Mouse (Mus musculus): Measurements from ENCODE around the gene Ankrd44. TPM values are rescaled to one million over a fixed set of nuclear protein-coding genes. Genes with fewer than 3 reads are reported as not detected.

Gene Ankrd44
- polyA plus RNA-seq, 1 experiment: 3.7 TPM

DNA sequence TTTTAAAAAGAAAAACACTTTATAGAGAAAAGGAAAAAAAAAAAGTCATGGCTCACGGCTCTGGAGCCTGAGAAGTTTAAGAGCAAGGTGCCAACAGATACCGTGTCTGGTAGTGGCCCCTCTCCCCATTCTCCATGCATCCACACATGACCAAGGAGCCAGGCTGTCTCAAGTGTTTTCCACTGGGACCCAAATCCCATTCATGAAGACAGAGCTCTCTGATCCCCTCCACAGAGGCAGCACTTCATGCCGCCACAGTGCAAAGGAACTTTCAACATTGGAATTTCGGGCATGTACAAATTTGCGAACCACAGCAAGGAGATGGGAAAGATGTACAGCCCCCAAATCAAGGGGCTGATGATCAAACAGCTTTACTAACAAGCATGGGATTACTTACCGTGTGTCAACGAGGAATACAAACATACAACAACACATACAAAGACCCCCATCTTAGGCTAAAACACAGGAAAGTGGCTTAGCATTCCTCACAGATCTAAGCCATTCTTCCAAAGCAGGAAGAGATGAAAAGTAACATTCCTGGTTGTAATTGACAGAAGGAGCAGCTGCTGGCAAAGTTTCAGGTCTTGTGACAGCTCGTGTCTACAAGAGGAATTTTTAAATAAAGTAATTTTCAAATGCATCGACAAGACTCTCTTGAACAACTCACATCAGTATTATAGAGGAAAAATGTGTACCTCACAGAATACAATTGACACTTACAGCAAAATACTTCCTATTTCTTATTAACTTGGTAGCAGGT, 53.1 kb downstream of the Ankrd44 start:
- no peaks in the 10 kb centered on the region; the same call in 1 of the 2 replicates for H3K4me1 ChIP-seq (ENCODE audit: control insufficient read depth, insufficient read depth, insufficient read length, low read length)
- no peak overlapping the region for H3K27ac ChIP-seq (ENCODE audit: insufficient read depth, low read depth, low read length)
- no peak overlapping the region for H3K4me3 ChIP-seq (ENCODE audit: low read depth, low read length)
- H3K27me3 ChIP-seq (ENCODE audit: control insufficient read depth, insufficient read depth, low read length): no peaks in the 10 kb centered on the region
- TF ChIP-seq CTCF (IDR thresholded peaks at IDR 0.05; ENCODE audit: extremely low read depth, insufficient read length, insufficient replicate concordance, low read depth, low read length) (no peak), POLR2A (IDR thresholded peaks at IDR 0.05; ENCODE audit: low read depth, low read length) (no peak)
- H3K36me3 ChIP-seq (ENCODE audit: control insufficient read depth, insufficient read depth, low read length): no peaks in the 10 kb centered on the region
- 72% methylated on average over 9 of the region's 9 CpGs for WGBS

DNA sequence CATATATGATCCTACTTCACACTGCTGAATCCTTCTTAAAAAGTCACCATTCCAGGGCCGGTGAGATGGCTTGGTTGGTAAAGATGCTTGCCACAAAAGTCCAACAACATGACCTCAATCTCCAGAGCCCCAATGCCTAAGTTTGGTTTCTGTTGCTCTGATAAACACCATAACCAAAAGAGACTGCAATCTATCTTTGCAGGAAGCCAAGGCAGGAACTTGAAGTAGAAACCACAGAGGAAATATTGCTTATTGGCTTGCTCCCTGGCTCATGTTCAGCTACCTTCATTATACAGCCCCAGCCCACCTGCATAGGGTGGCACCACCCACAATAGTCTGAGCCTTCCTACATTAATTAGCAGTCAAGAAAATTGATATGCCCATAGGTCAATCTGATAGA, 54.9 kb downstream of the Ankrd44 start:
- Histone ChIP-seq H3K4me3 (ENCODE audit: low read depth, low read length) (no peak overlapping the region), H3K4me1 (ENCODE audit: control insufficient read depth, insufficient read depth, insufficient read length, low read length) (no peaks in the 10 kb centered on the region; the same call in 1 of the 2 replicates), H3K27me3 (ENCODE audit: control insufficient read depth, insufficient read depth, low read length) (no peaks in the 10 kb centered on the region), H3K36me3 (ENCODE audit: control insufficient read depth, insufficient read depth, low read length) (no peaks in the 10 kb centered on the region), H3K27ac (ENCODE audit: insufficient read depth, low read depth, low read length) (no peak overlapping the region)
- WGBS: 84% methylated on average over 1 of the region's 1 CpGs
- TF ChIP-seq POLR2A (IDR thresholded peaks at IDR 0.05; ENCODE audit: low read depth, low read length) (no peak), CTCF (IDR thresholded peaks at IDR 0.05; ENCODE audit: extremely low read depth, insufficient read length, insufficient replicate concordance, low read depth, low read length) (no peak)

DNA sequence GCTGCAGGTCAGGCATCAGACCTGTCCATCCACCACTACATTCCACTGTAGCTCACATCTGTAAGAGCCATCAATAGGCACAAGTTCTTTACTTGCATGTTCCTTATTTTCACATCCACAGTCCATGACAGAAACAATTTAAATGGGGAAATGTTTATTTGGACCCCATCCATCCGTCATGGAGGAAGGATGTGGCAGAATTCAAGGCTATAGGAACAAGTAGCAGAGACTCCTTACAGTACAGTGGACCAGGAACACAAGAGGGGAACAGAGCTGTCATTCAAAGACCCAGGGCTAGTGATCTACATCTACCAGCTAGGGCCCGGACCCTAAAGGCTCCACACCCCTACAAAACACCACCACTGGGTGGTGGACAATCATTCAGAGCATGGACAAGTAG, 55.6 kb downstream of the Ankrd44 start:
- TF ChIP-seq POLR2A (IDR thresholded peaks at IDR 0.05; ENCODE audit: low read depth, low read length) (no peak), CTCF (IDR thresholded peaks at IDR 0.05; ENCODE audit: extremely low read depth, insufficient read length, insufficient replicate concordance, low read depth, low read length) (no peak)
- no peaks in the 10 kb centered on the region for H3K36me3 ChIP-seq (ENCODE audit: control insufficient read depth, insufficient read depth, low read length)
- 83% methylated on average over 2 of the region's 2 CpGs for WGBS
- H3K27me3 ChIP-seq (ENCODE audit: control insufficient read depth, insufficient read depth, low read length): no peaks in the 10 kb centered on the region
- no peak overlapping the region for H3K4me3 ChIP-seq (ENCODE audit: low read depth, low read length)
- no peaks in the 10 kb centered on the region; the same call in 1 of the 2 replicates for H3K4me1 ChIP-seq (ENCODE audit: control insufficient read depth, insufficient read depth, insufficient read length, low read length)
- no peak overlapping the region for H3K27ac ChIP-seq (ENCODE audit: insufficient read depth, low read depth, low read length)

DNA sequence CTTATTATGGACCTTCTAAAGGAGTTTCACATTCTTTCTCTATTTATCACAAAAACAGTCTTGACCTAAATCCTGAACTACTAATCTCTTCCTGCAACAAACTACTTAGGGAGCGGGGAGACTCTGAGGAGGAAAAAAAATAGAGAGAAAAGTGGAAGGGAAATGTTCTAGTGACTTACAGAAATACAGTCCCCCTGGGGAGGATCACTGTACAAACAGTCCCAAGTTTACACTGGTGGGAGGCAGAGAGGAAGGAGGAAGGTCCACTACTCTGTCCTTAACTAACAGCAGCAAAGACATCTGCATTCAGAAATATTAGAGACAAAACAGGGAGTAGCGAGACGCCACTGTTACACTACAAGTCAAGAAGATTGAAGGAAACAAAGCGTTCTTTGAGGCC, 59.0 kb downstream of the Ankrd44 start:
- H3K4me1 ChIP-seq (ENCODE audit: control insufficient read depth, insufficient read depth, insufficient read length, low read length): peaks cover 2% of the 10 kb centered on the region
- no peaks in the 10 kb centered on the region for H3K27me3 ChIP-seq (ENCODE audit: control insufficient read depth, insufficient read depth, low read length)
- 69% methylated on average over 4 of the region's 4 CpGs for WGBS
- no peak overlapping the region for H3K4me3 ChIP-seq (ENCODE audit: low read depth, low read length)
- H3K36me3 ChIP-seq (ENCODE audit: control insufficient read depth, insufficient read depth, low read length): no peaks in the 10 kb centered on the region
- no peak overlapping the region for H3K27ac ChIP-seq (ENCODE audit: insufficient read depth, low read depth, low read length)
- TF ChIP-seq CTCF (IDR thresholded peaks at IDR 0.05; ENCODE audit: extremely low read depth, insufficient read length, insufficient replicate concordance, low read depth, low read length): no peak
- no peak for TF ChIP-seq POLR2A (IDR thresholded peaks at IDR 0.05; ENCODE audit: low read depth, low read length)

DNA sequence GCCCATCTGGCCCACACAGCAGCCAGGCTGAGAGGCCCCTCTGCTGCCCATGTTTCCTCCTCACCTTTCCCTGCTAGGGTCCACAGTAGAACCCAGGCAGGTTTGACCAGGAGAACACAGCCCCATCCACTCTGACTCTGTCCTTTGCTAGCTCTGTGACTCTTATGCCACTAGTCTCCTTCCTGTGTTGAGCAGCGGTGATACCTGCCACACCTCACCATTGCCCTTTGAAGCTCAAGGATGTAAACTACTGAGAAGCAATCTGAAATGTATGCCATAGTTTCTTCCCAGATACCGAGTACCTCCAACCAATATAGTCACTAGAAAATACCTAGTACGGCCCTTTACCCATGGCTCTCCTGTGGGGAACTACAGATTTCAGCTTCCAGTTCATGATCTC, 60.1 kb downstream of the Ankrd44 start:
- TF ChIP-seq POLR2A (IDR thresholded peaks at IDR 0.05; ENCODE audit: low read depth, low read length) (no peak), CTCF (IDR thresholded peaks at IDR 0.05; ENCODE audit: extremely low read depth, insufficient read length, insufficient replicate concordance, low read depth, low read length) (no peak)
- Histone ChIP-seq H3K36me3 (ENCODE audit: control insufficient read depth, insufficient read depth, low read length) (no peaks in the 10 kb centered on the region), H3K27me3 (ENCODE audit: control insufficient read depth, insufficient read depth, low read length) (no peaks in the 10 kb centered on the region), H3K4me3 (ENCODE audit: low read depth, low read length) (no peak overlapping the region), H3K4me1 (ENCODE audit: control insufficient read depth, insufficient read depth, insufficient read length, low read length) (peaks cover 2% of the 10 kb centered on the region), H3K27ac (ENCODE audit: insufficient read depth, low read depth, low read length) (no peak overlapping the region)
- 70% methylated on average over 3 of the region's 3 CpGs for WGBS

DNA sequence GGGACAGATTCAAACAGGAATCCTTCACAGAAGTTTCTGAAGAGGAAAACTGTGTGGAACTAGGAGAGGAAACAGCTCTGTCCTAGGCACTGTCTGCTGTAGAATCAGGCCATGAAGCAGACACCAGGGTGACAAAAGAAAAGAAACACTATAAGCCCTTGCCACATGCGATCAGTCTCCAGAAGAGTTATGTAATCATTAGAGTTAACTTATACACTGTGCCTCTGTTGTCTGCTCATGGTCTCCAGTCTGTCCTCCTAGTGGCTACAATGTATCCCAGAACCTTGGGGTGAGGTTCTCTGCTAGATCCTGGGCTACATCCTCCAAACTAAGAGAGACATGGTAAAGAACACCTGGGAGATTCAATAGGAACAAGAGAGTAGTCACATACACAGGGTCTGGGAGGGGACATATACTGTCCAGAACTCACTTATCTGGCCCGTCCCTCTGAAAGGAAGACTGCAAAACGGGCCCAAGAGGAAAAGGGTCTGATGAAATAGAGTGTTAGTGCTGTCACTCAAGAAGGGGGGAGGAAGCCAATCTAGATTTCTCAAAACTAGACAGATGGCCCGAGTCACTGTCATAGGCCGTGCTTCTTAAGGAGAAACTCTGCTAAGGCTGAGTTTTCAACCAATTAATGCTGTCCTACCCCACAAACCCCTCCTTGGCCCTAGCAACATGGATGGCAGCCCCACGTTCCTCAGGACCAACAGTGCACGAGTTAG, 61.1 kb downstream of the Ankrd44 start:
- Histone ChIP-seq H3K27ac (ENCODE audit: insufficient read depth, low read depth, low read length) (no peak overlapping the region), H3K36me3 (ENCODE audit: control insufficient read depth, insufficient read depth, low read length) (no peaks in the 10 kb centered on the region), H3K4me3 (ENCODE audit: low read depth, low read length) (no peak overlapping the region), H3K27me3 (ENCODE audit: control insufficient read depth, insufficient read depth, low read length) (no peaks in the 10 kb centered on the region), H3K4me1 (ENCODE audit: control insufficient read depth, insufficient read depth, insufficient read length, low read length) (peaks cover 2% of the 10 kb centered on the region; the same call in 1 of the 2 replicates)
- 83% methylated on average over 7 of the region's 7 CpGs for WGBS
- TF ChIP-seq CTCF (IDR thresholded peaks at IDR 0.05; ENCODE audit: extremely low read depth, insufficient read length, insufficient replicate concordance, low read depth, low read length) (no peak), POLR2A (IDR thresholded peaks at IDR 0.05; ENCODE audit: low read depth, low read length) (no peak)

DNA sequence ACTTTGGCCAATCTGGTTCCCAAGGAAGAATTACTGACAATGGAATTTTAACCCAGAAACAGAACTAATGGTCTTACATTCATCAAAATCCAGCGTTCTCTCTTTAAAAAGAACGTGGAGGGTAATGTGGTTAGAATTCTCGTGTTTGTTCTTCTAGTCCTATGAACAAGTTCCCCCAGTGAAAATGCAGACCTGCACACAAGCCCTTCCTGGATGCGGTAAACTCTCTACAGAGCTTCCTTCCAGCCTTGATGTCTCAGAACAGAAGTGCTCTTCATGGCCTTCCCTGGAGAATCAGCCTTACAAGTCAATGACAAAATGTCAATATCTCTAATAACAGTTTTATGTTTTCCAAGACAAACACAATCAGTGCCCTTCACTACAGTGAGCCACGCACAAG, 65.8 kb downstream of the Ankrd44 start:
- H3K36me3 ChIP-seq (ENCODE audit: control insufficient read depth, insufficient read depth, low read length): no peaks in the 10 kb centered on the region
- TF ChIP-seq POLR2A (IDR thresholded peaks at IDR 0.05; ENCODE audit: low read depth, low read length): no peak
- no peak for TF ChIP-seq CTCF (IDR thresholded peaks at IDR 0.05; ENCODE audit: extremely low read depth, insufficient read length, insufficient replicate concordance, low read depth, low read length)
- peaks cover 2% of the 10 kb centered on the region; the same call in 1 of the 2 replicates for H3K4me1 ChIP-seq (ENCODE audit: control insufficient read depth, insufficient read depth, insufficient read length, low read length)
- no peak overlapping the region for H3K27ac ChIP-seq (ENCODE audit: insufficient read depth, low read depth, low read length)
- WGBS: 81% methylated on average over 5 of the region's 5 CpGs
- H3K4me3 ChIP-seq (ENCODE audit: low read depth, low read length): no peak overlapping the region
- H3K27me3 ChIP-seq (ENCODE audit: control insufficient read depth, insufficient read depth, low read length): no peaks in the 10 kb centered on the region

All from small intestine, adult 2 months (tissue).